ENCODE assay signal across 8 mouse cellular contexts in the genomic region with DNA sequence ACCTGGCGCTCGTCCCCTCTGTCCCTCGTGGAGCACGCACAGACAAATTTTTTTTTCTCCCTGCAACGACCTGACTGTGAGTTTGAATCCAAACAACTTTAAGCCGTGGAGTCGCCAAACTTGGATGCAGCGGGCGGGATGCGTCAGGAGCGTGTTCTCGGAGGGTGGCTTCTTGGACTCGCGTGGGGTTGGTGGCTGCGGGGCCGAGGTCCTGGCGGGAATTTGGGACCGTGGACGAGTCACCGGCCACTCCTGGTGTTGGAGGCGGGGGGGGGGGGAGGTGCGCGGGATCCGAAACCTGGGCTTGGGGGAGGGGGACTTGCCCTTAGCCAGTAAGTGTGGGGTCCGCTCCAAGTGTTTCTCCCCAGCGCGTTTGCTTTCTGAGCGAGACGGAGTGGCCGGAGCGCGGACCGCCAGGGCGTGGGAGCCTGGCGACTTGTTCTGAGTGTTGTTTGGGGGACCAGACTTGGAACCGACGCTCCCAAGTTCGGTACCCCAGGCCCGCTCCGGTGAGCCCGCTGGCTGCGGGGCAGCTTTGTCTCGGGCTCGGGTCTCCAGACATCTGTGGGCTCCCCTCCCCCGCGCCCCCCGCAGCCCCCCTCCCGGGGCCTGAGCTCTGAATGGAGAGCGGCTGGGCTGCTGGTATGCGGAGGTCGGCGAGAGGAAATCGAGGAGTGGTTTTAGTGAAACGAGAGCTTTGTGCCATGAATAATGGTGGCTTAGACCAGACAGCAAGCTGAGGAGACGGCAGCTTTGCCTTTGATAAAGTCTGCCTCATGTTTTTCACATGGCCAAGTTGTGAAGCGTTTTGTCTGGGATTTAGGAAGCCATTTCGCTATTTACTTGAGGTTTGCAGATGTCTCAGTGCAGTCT. TPM values are rescaled to one million over a fixed set of nuclear protein-coding genes. Genes with fewer than 3 reads are reported as not detected.
DNase-seq lines count a peak whose midpoint lies in the region; ATAC-seq and TF ChIP-seq lines count a peak whose summit lies in the region.

No protein-coding gene starts in this region.

- TF ChIP-seq CTCF in heart, adult 2 months (IDR thresholded peaks at IDR 0.05): no peak
- TF ChIP-seq CTCF in kidney, adult 2 months (conservative IDR thresholded peaks at IDR 0.05; ENCODE audit: insufficient read depth, insufficient read length, low read depth, low read length): no peak
- TF ChIP-seq CTCF in olfactory bulb, adult 2 months (IDR thresholded peaks at IDR 0.05; ENCODE audit: insufficient read depth, low read depth, low read length): no peak

- peaks cover 22% of the 10 kb centered on the region for H3K4me1 ChIP-seq in heart, adult 2 months (ENCODE audit: control insufficient read depth, insufficient read depth, low read length)
- H3K4me1 ChIP-seq in kidney, adult 2 months (ENCODE audit: control insufficient read depth, insufficient read depth, low read length): peaks cover 26% of the 10 kb centered on the region
- peaks cover 50% of the 10 kb centered on the region for H3K4me1 ChIP-seq in liver, embryonic 15.5 days (replicated peaks)
- H3K4me1 ChIP-seq in olfactory bulb, adult 2 months (ENCODE audit: control insufficient read depth, insufficient read depth, low read length): peaks cover 12% of the 10 kb centered on the region

- peak overlapping the region; percentile 72 for H3K4me3 ChIP-seq in heart, adult 2 months
- H3K4me3 ChIP-seq in kidney, adult 2 months (ENCODE audit: insufficient read depth, low read depth, low read length): peak overlapping the region; percentile 99
- peak overlapping the region; percentile 90 for H3K4me3 ChIP-seq in liver, embryonic 15.5 days (replicated peaks)
- H3K4me3 ChIP-seq in olfactory bulb, adult 2 months (ENCODE audit: insufficient read depth, low read depth, low read length): peak overlapping the region; percentile 78

- H3K27ac ChIP-seq in heart, adult 2 months: peak overlapping the region; percentile 86
- H3K27ac ChIP-seq in kidney, adult 2 months (ENCODE audit: insufficient read depth, low read depth, low read length): peak overlapping the region; percentile 83
- peak overlapping the region; percentile 88 for H3K27ac ChIP-seq in liver, embryonic 15.5 days (replicated peaks)
- no peak overlapping the region for H3K27ac ChIP-seq in olfactory bulb, adult 2 months (ENCODE audit: insufficient read depth, low read depth, low read length)

- peaks cover 9% of the 10 kb centered on the region for H3K79me2 ChIP-seq in heart, adult 2 months (replicated peaks; ENCODE audit: control insufficient read depth, insufficient read depth, low read length)

- no peak for TF ChIP-seq EP300 in heart, adult 2 months (IDR thresholded peaks at IDR 0.05; ENCODE audit: insufficient read depth, low read depth, low read length)

- H3K4me2 ChIP-seq in liver, embryonic 15.5 days: peak overlapping the region; percentile 90

- peak overlapping the region; percentile 94 for H3K9ac ChIP-seq in heart, adult 2 months (ENCODE audit: low read depth, low read length)
- peak overlapping the region; percentile 92 for H3K9ac ChIP-seq in liver, embryonic 15.5 days

- H3K27me3 ChIP-seq in heart, adult 2 months (ENCODE audit: control insufficient read depth, insufficient read depth, low read length): no peaks in the 10 kb centered on the region
- H3K27me3 ChIP-seq in kidney, adult 2 months (replicated peaks; ENCODE audit: control insufficient read depth, insufficient read depth, low read length): no peaks in the 10 kb centered on the region
- no peaks in the 10 kb centered on the region for H3K27me3 ChIP-seq in liver, embryonic 15.5 days

- peaks cover 24% of the 10 kb centered on the region for H3K36me3 ChIP-seq in heart, adult 2 months (ENCODE audit: control insufficient read depth, insufficient read depth, low read length)
- no peaks in the 10 kb centered on the region for H3K36me3 ChIP-seq in kidney, adult 2 months (ENCODE audit: control insufficient read depth, insufficient read depth, low read length)
- peaks cover 10% of the 10 kb centered on the region; the same call in 1 of the 2 replicates for H3K36me3 ChIP-seq in liver, embryonic 15.5 days (replicated peaks)

- no peaks in the 10 kb centered on the region for H3K9me3 ChIP-seq in liver, embryonic 15.5 days (replicated peaks)

- intact Hi-C loops in heart, adult 2 months (cut with DNase I): loop anchor here (2.0 to 5.0 kb wide), 4 partner anchors 79 to 197 kb away; no protein-coding TSS in a partner anchor

- WGBS in heart, adult 2 months: under 1% methylated on average over 54 of the region's 57 CpGs
- WGBS in kidney, adult 2 months: 1% methylated on average over 57 of the region's 57 CpGs
- under 1% methylated on average over 57 of the region's 57 CpGs for WGBS in liver, embryonic 15.5 days (ENCODE audit: insufficient replicate concordance)
- WGBS in olfactory bulb, adult 2 months: 1% methylated on average over 57 of the region's 57 CpGs

- no peak for TF ChIP-seq POLR2A in heart, adult 2 months (IDR thresholded peaks at IDR 0.05; ENCODE audit: insufficient read depth, low read depth, low read length)
- no peak for TF ChIP-seq POLR2A in kidney, adult 2 months (IDR thresholded peaks at IDR 0.05; ENCODE audit: low read depth, low read length)
- no peak for TF ChIP-seq POLR2A in olfactory bulb, adult 2 months (IDR thresholded peaks at IDR 0.05; ENCODE audit: insufficient read depth, low read depth, low read length)

- DNase-seq in CD4-positive helper T cell, adult 2 months (ENCODE audit: low read depth, low spot score): peak; percentile 60
- DNase-seq in ZHBTc4 (ENCODE audit: low read depth, low spot score): peak; percentile 61
- DNase-seq in embryo, embryonic 10.5 days (ENCODE audit: low spot score): peak; percentile 74
- DNase-seq in heart, adult 2 months: peak; percentile 50 to 62
- DNase-seq in kidney, adult 2 months: peak; percentile 44
- peak; percentile 22 for DNase-seq in urinary bladder, postnatal 25 days (ENCODE audit: low spot score)

- ATAC-seq in liver, embryonic 15.5 days (ENCODE audit: insufficient read depth): no peak

RNA-seq across cellular contexts. Expression of a gene that starts 5.1 kb away (rescaled TPM):
- total RNA-seq in heart, adult 2 months (2021): 100 to 1,000 TPM; 382 to 431 TPM
- 138 and 180 TPM in 2 replicates for polyA plus RNA-seq in heart, adult 2 months (2012; rRNA removed)
- 102 and 156 TPM in 2 replicates for polyA plus RNA-seq in kidney, adult 2 months (2012; rRNA removed)
- polyA plus RNA-seq in liver, embryonic 15.5 days (2015; fragmentation: Nextera tagmentation; extraction: Ambion mirVana): 90.5 and 100 TPM in 2 replicates
- polyA plus RNA-seq in olfactory bulb, adult 2 months (2012; ENCODE audit: insufficient read depth, insufficient read length, low replicate concordance, missing spikeins): 444 TPM in 1 of 2 replicates, not detected in the other

Comparison
In these comparisons a context has a peak if more than half of its experiments do, and no peak if none do; other contexts are left out.
1. DNase-seq: peak in every context shown above with its lines; median percentile 74 in embryo, embryonic 10.5 days; 61 in ZHBTc4; 60 in CD4-positive helper T cell, adult 2 months; 56 in heart, adult 2 months; 44 in kidney, adult 2 months; 22 in urinary bladder, postnatal 25 days.